Mouse (Mus musculus): Measurements from ENCODE around the gene Grasp. TPM values are rescaled to one million over a fixed set of nuclear protein-coding genes. Genes with fewer than 3 reads are reported as not detected.

Gene Grasp
- total and polyA plus RNA-seq, 3 experiments = 4.1 to 6.3 TPM; not detected in 1

- TF ChIP-seq KAT2A (conservative IDR thresholded peaks at IDR 0.05; ENCODE audit: low read depth, low read length) (no peak), ZMIZ1 (IDR thresholded peaks at IDR 0.05; ENCODE audit: low read depth, low read length) (no peak), CHD1 (IDR thresholded peaks at IDR 0.05; ENCODE audit: low read depth, low read length) (no peak), SMC3 (IDR thresholded peaks at IDR 0.05; ENCODE audit: low read depth, low read length) (no peak), MYC (IDR thresholded peaks at IDR 0.05; ENCODE audit: low read depth, low read length) (no peak), MYB (IDR thresholded peaks at IDR 0.05; ENCODE audit: low read depth, low read length) (no peak), HCFC1 (IDR thresholded peaks at IDR 0.05; ENCODE audit: low read depth, low read length) (peak; percentile 48; the same call in 1 of the 2 replicates), CHD2 (IDR thresholded peaks at IDR 0.05; ENCODE audit: low read length) (no peak), ZKSCAN1 (IDR thresholded peaks at IDR 0.05; ENCODE audit: low read depth, low read length) (no peak), E2F4 (IDR thresholded peaks at IDR 0.05; ENCODE audit: borderline replicate concordance, low read depth, low read length) (no peak), TCF12 (IDR thresholded peaks at IDR 0.05; ENCODE audit: low read depth, low read length) (0 out of 2 replicates have a peak, but pooled peaks have one; percentile 18), EP300 (IDR thresholded peaks at IDR 0.05; ENCODE audit: low read depth in 1 of 2, low read length in 2 of 2) (no peak), MAFK (IDR thresholded peaks at IDR 0.05; ENCODE audit: borderline replicate concordance, low read depth, low read length) (no peak), MAX (IDR thresholded peaks at IDR 0.05; ENCODE audit: low read length) (peak; percentile 14), ZNF384 (IDR thresholded peaks at IDR 0.05; ENCODE audit: low read depth, low read length) (no peak), TAL1 (IDR thresholded peaks at IDR 0.05; ENCODE audit: low read length) (no peak), USF1 (IDR thresholded peaks at IDR 0.05; ENCODE audit: low read depth, low read length) (no peak), USF2 (IDR thresholded peaks at IDR 0.05; ENCODE audit: borderline replicate concordance in 1 of 2, insufficient read depth in 1 of 2, low read depth in 1 of 2, low read length in 2 of 2) (no peak)
Observed at GRCm38 (mm10) chr15:101253886-101254795, 30.2 kb downstream of the Grasp start, which contains the start of gene Nr4a1 (continued).

DNA sequence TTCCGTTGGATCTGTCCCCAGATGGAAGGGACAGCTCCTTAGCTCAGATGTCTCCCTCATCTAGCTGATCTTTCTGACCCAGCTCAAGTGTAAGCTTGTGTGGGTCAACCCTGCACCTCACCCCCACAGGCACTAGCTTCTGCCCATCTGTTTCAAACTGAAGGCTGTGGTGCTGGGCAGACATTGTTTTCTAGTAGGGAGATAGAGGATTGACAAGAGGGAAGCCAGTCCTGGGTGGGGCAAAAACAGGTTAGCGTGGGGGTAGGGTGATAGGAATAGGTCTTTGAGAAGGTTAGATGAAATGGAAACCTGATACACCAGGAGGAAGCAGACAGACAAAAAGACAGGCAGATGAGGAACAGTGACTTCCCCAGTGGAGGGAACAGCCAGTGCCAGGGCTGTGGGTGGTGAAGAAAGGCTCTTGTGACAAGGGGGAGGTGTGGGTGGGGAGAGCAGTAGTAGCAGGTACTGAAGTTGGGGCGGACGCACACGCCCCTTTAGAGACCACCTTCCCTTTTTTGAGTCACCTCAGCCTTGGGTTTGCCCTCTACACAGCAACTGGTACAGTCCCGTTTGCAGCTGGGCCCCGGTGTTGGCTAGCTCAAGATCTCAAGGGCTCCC lies 32.0 kb downstream of the Grasp start:
- Histone ChIP-seq H3K27ac (ENCODE audit: control insufficient read depth, low read depth, low read length) (peak overlapping the region; percentile 48), H3K4me3 (ENCODE audit: control insufficient read depth in 1 of 2, insufficient read depth in 1 of 2, low read depth in 2 of 2, low read length in 2 of 2) (no peak overlapping the region), H3K9me3 (replicated peaks; ENCODE audit: insufficient read depth, low read length) (no peaks in the 10 kb centered on the region), H3K4me1 (ENCODE audit: control insufficient read depth in 1 of 2, insufficient read depth in 2 of 2, low read length in 2 of 2) (peaks cover 10 to 42% of the 10 kb centered on the region in 2 experiments), H3K36me3 (ENCODE audit: control insufficient read depth in 1 of 2, insufficient read depth in 2 of 2, low read length in 2 of 2) (peaks cover 0 to 28% of the 10 kb centered on the region in 2 experiments; a peak in 2 of 4 replicates), H3K79me2 (ENCODE audit: control insufficient read depth, insufficient read depth, low read length, poor library complexity) (no peaks in the 10 kb centered on the region), H3K27me3 (ENCODE audit: control insufficient read depth in 1 of 2, insufficient read depth in 2 of 2, low read length in 2 of 2) (no peaks in the 10 kb centered on the region), H3K9ac (ENCODE audit: control insufficient read depth, low read depth, low read length, poor library complexity, severe bottlenecking) (peak overlapping the region; percentile 21; the same call in 1 of the 2 replicates)
- TF ChIP-seq E2F4 (IDR thresholded peaks at IDR 0.05; ENCODE audit: borderline replicate concordance, low read depth, low read length) = no peak
- TF ChIP-seq TAL1 (IDR thresholded peaks at IDR 0.05; ENCODE audit: low read length) = 0 out of 2 replicates have a peak, but pooled peaks have one; percentile 11
- TF ChIP-seq ETS1 (IDR thresholded peaks at IDR 0.05; ENCODE audit: low read depth, low read length) = 0 out of 2 replicates have a peak, but pooled peaks have one; percentile 33
- no peak for TF ChIP-seq UBTF (IDR thresholded peaks at IDR 0.05; ENCODE audit: borderline replicate concordance, insufficient read depth, low read depth, low read length)
- no peak for TF ChIP-seq ELF1 (IDR thresholded peaks at IDR 0.05; ENCODE audit: low read depth, low read length)
- peak; percentile 32; the same call in 1 of the 2 replicates for TF ChIP-seq TBP (IDR thresholded peaks at IDR 0.05; ENCODE audit: low read depth, low read length)
- 0 out of 4 replicates have a peak, but pooled peaks of 1 of the 2 experiments have one; percentile 29 for TF ChIP-seq POLR2A (IDR thresholded peaks at IDR 0.05; ENCODE audit: control insufficient read depth in 1 of 2, insufficient read depth in 1 of 2, low read depth in 1 of 2, low read length in 2 of 2, poor library complexity in 1 of 2)
- no peak for TF ChIP-seq SIN3A (IDR thresholded peaks at IDR 0.05; ENCODE audit: low read length)
- TF ChIP-seq TCF12 (IDR thresholded peaks at IDR 0.05; ENCODE audit: low read depth, low read length) = no peak
- peak; percentile 48 to 74; a peak in 3 of 4 replicates for TF ChIP-seq EP300 (IDR thresholded peaks at IDR 0.05; ENCODE audit: low read depth in 1 of 2, low read length in 2 of 2)
- DNase-seq (ENCODE audit: low read depth, low spot score) = peak; percentile 86
